Mouse (Mus musculus) fibroblast of lung, adult 2 months (primary cell): Measurements from ENCODE around the gene Foxk1.
A peak's percentile ranks its signal among the peaks of the same experiment; 100 is the strongest.

Experiments
- DNase-seq: peaks from one replicate; pipeline ENCODE4 v3.0.0-alpha.2; 2011; ENCODE audit warnings: low read depth

Foxk1 gene

DNA sequence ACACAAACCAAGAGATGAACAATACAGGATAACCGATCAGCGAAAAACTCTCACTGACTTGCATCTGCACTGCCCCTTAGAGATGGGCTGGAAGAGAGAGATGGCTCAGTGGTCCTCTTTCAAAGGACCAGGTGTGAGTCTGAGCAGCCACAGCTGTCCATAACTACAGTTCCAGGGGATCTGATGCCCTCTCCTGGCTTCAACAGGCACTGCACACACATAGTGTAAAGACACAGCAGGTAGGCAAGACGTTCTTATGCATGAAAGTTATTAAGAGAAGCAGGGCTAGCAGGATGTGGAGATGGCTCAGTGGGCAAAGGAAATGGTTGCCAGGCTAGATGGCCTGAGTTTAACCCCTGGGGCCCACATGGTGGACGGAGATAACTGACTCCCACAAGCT is 13.6 kb upstream of the Foxk1 start:
- no peak for DNase-seq

DNA sequence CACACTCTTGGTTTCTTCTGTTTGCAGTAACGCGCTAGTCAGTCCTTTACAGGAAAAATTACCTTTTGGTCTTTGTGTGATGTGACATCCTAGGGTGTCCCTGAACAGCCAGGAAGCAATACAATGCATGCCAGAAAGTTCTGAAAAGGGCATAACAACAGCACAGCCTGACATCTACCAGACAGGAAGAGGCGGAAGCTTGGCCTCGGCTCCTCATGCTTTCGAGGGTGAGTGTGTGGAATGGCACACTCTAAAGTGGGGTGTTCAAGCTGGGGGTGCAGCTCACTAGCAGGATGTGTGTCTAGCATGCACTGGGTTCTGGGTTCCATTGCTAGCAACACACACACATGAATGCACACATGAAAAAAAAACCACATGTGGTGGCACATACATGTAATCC is 9.6 kb upstream of the Foxk1 start:
- no peak for DNase-seq

DNA sequence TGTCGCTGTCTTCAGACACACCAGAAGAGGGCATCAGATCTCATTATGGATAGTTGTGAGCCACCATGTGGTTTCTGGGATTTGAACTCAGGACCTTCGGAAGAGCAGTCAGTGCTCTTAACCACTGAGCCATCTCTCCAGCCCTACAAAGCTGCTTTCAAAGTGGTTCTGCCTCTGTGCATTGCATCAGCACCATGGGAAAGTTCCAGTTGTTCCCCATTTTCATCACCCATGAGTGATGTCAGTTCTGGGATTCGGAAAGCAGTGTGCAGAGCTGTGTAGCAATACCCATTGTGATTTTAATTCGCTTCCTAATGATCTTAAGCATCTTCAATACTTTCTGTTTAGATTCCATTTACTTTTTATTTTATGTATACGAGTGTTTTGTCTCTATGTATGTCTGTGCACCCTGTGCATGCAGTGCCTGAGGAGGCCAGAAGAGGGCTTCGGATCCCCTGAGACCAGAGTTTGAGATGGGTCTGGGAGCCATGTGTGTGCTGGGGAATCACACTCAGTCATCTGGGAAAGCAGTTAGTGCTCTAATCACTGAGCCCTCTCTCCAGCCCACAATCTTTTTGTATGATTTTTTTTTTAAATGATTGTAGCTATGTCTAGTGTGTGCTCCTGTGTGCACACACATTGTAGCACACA is 6.6 kb upstream of the Foxk1 start:
- no peak for DNase-seq

DNA sequence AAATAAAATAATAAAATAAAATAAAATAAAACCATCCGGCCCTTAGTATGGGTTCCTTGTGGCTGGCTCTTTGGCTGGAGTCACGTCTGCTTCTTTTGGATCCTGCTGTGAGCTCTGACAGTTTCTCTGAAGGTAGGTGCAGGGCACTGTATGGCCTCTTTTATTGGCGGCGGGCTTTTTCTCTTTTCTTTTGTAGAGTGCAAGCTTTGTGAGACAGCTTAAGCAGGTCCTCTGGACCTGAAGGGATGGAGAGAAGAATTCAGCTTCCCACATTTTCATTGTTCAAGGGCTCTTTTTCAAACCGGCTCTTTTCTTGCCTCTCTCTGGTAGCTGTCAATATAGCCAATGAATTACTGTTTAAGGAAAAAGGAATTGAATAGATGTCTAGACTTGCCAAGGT is 5.4 kb upstream of the Foxk1 start:
- DNase-seq: no peak

DNA sequence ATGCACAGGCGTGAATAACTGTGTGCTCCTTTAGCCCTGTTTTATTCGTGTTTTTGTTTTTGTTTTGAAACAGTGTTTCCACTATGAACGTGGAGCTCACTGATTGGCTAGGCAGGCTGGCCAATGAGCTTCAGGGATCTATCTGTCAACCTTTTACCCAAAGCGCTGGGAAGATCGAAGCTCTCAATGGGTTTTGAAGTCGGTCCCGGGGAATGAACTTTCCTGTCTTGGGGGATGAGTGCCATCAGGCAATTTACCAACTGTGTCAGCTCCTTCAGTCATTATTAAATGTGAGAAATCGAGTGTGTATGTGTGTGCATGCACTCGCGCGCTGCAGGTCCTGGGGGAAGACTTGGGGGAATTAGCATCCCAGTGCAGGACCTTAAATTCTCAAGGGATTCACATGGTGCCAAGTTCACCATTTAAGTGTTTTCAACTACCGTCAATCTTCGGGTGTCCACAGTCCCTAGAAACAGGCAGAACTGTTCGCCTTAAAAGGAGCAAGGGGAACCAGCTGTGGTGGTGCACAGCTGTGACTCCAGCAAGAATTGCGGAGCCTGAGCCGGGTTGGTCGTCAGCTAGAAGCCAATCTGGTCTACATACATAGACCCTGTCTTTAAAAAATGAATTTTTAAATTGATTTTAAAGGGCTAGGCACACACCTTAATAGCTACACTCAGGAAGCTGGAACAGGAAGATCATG is 965 bp upstream of the Foxk1 start:
- DNase-seq: no peak

DNA sequence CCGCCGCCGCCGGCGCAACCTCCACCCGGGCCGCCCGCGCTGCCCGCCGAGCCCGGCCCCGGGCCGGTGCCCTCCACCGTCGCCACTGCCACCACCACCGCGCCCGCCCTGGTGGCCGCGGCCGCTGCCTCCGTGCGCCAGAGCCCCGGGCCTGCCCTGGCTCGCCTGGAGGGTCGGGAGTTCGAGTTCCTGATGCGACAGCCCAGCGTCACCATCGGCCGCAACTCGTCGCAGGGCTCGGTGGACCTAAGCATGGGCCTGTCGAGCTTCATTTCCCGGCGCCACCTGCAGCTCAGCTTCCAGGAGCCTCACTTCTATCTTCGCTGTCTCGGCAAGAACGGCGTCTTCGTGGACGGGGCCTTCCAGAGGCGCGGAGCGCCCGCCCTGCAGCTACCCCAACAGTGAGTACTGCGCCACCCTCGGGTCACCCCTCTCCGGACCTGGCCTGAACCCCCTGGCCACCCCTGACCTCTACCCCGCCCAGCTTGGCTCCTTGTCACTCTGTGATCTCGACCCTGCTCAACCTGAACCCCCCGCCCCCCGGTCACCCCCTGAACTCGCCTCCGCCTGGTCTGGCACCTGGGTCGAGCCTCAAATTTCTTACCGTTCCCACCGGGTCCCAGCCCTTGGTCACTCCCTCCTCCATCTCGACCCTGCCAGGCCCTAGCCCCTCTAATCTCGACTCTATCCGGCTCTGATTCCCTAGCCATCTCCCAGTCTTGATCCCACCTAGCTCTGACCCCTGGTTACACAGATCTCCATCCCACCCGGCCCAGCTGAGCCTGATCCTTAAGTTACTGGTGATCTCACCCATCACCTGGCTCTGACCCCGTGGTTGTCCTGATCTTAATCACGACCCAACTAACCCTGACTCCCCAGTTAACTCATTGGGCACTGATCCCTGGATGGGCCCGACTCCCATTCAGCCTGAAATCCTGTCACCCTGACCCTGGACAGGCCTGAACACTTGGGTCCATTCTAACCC is 636 bp downstream of the Foxk1 start:
- DNase-seq: no peak

DNA sequence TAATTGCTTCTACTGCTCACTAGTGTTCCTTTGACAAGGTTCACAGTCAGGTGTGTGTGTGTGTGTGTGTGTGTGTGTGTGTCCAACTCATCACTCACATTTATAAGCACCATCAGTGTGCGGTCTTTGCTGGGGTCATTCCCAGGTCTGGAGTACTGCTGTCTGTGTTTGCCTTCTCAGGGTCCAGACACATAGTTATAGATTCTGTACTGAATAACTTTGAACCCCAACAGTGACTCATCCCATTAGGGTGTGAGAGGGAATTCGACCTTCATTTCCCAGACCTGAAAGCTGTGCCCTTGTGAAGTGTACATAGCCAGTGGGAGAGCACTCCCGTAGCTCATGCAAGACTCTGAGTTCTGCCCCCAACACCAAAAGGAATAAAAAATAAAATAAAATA is 2.4 kb downstream of the Foxk1 start:
- peak; percentile 66 for DNase-seq

DNA sequence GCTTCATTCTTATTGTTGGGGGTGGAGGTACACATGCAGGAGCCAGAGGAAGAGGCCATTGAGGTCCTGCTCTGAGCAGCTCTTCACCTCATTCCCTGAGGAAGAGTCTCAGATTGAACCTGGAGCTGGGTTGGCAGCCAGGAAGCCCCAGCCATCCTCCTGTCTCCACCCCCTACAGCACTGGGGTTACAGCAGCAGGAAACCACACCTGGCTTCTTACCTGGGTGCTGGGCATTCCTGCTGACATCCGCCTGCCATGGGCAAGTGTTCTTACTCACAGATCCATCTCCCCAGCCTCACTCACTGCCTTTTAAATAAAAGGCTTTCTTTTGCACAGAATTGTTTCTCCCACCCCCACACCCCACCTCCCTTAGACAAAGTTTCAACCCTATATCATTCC is 3.0 kb downstream of the Foxk1 start:
- DNase-seq: no peak

DNA sequence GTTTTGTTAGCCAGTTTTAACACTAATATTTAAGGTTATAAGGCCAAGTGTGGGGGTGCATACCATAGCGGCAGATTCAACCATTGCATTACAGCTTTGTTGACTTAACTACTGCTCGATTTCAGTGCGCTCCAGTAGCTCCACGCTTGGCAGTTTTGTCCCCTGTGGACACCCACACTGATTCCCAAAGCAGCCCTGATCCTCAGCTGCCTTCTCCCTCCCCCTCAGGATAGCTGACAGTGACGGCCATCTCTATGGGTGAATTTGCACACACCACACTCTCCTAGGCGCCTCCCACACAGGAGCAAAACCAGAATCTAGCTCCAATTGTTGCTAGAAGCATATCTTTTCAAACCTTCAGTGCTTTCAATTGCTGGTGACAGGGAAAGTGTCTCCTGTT is 4.1 kb downstream of the Foxk1 start:
- DNase-seq: no peak

DNA sequence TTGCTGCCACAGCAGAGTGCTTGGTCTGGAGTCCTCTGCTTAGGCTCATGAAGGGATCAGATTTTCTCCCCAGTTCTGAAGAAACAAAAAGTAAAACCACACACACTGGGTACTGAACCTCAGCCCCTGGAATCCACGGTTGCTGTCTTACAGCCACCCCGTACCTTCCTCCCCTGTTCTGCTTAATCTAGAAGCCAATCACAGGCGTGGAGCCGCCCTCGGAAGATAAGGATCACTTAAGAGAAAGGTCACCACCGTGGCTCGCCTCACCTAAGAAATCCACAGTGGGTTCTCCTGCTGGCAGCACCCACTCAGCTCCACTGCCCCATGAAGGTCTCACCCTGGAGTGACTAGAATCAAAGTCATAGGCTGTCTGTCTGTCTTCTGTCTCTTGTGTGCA is 5.1 kb downstream of the Foxk1 start:
- no peak for DNase-seq

DNA sequence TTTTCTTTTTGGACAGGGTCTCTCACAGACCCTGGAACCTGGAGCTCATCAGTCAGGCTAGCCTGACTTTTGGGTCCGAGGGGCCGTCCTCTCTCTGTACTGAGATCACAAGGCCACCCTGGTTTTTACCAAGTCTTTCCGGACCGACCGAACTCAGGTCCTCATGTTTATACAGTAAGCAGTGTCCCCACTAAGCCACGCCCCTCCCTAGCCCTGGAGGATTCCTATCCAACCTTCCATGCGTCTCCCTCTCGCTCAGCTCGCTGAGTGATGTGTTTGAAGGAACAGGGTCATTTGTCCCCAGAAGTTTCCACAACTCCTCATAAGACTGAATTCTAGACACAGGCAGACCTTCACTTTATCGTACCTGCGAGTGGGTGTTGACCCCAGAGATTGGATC is 5.6 kb downstream of the Foxk1 start:
- no peak for DNase-seq

DNA sequence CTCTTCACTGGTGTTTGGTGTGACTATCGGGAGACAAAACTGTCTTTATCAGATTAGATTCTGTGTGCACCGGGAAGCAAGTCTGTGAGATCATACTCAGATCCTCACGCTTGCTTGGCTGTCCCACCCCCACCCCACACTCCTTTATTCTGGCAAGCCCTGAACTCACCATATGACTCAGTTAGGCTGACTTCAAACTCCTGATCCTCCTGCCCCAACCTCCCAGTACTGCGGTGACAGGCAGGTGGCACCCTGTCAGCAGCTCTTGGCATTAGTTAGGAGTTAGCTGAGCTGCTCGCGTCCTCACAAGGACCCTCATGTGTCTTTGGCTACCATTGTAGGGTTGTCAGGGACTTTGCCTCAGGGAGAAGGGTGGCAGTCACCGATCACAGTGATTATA is 6.1 kb downstream of the Foxk1 start:
- no peak for DNase-seq

DNA sequence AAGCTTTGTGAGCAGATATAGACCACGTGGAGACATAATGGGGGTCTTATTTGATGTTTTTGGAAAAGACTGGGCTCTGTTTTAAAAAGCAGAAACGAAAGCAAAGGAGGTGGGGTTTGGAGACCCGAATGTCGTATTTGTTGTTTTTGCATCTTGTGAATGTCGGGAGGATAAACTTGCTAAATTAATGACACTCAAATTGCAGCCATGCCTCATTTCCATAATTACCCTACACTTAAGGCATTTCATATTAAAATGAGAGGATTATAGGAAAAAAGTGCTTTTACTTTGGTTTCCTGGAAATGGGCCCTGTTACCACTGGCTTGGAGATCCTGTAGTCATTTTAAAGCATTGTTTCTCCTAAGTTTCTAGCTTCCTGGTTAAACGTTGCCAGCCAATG is 7.9 kb downstream of the Foxk1 start:
- DNase-seq: no peak

DNA sequence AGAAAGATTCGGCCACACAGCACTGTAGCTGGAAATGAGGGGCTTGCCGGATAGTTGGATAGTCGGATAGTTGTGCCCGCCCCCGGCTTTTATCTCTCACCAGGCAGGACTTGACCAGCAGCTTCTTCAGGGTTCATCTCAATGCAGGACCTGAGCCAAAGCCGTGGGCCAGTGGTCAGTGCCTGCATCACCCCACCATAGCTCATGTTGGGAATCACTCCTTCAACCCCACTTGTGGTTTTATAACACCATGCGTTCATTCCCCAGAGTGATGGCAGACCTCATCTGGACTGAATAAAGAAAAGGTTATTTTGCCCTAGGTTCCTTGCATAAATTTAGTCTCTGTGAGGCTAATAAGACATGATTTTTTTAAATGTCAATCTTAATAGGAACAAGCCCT is 9.1 kb downstream of the Foxk1 start:
- no peak for DNase-seq

DNA sequence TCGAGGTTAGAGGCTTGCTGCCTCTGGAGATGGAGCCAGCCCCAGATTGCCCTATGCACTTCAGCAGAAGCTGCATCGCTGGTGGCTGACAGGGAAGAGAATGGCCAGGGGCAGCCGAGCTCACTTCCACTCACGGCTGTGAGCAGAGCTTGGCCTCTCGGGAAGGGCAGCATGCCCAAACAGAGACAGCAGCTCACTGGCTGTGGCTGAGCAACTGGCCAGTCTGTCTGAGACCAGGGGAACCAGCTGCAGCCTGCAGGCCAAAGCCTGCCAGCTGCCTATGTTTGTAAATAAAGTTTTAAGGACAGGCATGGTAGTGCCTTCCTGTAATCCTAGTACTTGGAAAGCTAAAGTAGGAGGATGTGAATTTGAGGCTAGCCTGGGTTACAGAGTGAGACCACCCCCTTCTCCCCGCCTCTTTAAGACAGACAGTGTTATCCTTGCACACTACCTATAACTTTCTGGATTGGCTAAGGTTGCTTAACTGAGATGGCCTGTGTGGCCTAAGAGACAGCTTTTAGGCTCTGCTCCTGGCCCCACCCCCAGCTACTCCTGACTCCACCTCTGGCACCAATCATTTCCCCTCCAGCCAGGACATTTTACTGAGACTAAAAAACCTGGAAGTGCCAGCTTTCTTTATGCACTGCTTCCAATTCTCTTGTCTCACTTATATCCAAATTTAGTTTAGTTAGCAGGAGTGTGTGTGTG is 11.5 kb downstream of the Foxk1 start:
- DNase-seq: no peak

DNA sequence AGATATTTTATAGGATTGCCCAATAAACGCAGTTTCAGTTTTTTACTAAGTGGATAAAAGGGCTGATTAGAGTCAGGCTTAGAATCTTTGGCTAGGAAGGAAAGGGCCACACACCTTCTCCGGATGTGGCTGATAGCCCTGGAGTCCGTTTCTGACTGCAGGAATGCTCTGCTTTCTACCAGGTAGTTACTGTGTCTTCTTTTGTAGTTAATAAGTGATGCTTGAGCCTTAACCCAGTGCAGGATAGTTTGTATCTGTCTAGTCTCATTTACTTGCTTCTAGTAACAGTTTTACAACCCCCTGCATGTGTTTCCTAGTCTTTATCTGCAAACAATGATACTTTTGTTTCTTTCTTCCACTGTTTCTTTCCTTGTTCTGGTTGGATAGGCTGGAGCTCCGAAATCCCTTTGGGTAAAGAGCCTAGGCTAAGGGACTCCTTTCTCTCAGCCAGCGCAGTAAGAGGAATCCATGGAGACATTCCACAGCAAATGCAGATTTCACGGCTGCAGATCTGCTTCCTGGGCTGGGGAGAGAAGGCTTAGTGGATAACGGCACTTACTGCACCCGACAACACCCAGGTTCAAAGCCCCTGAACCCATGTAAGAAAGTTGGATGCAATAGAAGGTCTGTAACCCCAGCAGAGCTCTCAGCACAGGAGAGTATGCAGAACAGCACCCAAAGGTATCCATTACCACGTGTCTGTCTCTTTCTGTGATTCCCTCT is 12.6 kb downstream of the Foxk1 start:
- no peak for DNase-seq

DNA sequence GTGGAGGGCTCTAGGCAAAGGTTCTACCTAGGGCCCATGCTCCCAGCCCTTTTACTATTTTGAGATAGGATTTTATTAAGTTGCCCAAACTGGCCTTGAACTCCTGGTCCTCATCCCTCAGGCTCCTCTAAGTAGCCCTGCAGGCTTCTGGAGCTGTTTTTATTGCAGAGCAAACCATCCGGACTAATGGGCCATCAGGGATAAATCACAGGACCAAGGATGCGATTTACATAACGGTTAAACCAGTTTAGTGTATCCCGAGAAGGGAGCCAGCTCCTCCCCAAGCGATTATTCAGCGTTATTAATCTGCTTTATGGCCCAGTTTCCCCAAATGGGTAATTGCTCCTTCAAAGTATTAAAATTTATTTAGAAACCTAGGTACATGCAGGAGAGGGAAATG is 14.1 kb downstream of the Foxk1 start:
- DNase-seq: no peak

DNA sequence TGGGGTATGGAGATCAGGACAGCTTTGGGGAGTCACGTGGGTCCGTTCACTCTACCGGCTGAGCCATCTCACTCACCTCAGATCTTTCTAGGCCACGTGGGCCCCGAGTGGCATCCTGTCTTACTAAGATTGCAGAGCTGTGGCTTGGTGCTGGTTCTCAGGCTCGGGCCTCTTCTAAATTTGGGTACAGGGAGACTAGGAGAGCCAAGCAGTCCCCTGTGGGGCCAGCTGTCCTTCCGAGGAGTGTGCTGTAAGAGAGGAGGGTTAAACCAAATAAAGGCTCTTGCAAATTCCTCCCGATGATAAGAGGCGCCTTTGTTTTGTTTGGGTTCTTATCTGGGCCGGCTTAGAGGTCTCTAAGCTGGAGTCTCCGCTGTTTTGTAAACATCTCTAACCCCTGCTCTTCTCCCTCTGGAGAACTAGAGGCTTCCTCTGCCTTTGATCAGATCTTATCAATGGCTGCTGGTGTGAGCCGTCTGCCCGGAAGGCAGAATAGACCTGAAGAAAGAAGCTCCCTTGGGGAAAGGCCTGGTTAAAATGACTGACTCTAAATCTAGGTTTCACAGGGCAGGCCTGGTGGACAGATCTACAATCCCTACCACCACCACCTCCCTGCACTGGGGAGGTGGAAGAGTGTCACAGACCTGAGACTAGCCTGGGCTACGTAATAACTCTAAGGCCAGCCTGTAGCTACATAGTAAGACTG is 14.9 kb downstream of the Foxk1 start:
- no peak for DNase-seq

DNA sequence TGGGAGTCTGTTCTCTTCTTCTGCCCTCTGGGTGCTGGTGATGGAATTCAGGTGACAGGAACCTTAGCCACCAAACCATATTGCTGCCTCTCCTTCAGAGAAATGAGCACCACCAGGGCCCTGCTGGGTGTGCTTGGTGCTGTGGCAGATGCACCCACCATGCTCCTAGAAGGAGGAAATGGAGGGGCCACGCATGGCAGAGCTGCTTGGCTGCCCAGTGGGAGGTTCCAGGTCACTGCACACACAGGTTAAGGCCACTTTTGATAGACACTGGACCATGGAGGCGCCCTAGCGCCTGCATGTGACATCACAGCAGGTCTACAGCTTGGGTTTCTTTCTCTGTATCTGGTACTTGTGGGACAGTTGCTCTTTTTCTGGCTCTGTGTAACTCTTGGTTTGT is 15.8 kb downstream of the Foxk1 start:
- DNase-seq: no peak

DNA sequence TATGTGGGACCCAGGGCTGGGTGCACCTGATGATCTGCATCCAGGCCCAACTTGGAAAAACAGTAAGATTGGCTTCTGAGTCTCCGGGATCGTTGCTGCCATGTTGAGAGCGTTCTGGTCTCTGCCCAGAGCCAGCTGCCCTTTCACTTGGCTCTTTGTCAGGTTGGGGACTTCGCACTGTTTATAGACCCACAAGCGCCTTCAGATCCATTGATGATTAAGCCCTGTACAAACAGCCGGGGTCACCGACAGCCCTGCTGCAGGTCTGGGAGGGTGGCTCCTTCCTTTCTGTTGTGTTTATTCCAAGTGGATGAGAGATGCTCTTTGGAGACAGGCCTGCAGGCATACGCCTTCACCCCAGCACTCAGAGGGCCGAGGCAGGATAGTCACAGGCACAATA is 16.6 kb downstream of the Foxk1 start:
- DNase-seq: no peak

DNA sequence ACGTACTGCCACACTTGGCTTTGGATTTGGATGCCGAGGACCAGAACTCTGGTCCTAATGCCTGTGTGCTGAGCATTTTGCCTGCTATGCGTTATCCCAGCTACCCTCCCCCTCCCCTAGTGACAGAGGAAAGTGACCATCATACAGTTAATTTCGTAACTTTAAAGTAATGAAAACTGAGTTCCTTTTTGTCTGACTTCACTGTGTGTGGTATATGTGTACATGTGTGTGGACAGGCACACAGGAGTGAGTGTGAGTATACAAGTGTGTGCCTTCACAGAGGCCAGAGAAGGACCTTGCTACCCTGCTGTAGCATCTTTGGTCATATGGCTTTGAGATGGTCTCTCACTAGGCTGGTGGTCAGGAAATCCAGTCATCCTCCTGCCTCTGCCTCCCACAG is 17.1 kb downstream of the Foxk1 start:
- no peak for DNase-seq
